Mouse (Mus musculus) lung, embryonic 15.5 days (tissue): ENCODE measurements around the gene Rbm4b. TPM values are rescaled to one million over a fixed set of nuclear protein-coding genes. Genes with fewer than 3 reads are reported as not detected.

Source experiments
- ATAC-seq: fragments of 200-750 bp; cut with Nextera tagmentation; 2 replicates; pipeline ENCODE4 v1.8.0; 2017; ENCODE audit warnings: moderate number of reproducible peaks, borderline replicate concordance; ENCODE audit not compliant: low FRiP score, low TSS enrichment; ENCODE audit errors: extremely low read depth
- H3K27ac ChIP-seq: fragments of 300-500 bp; sonication (generic); 2 replicates; pipeline ENCODE4 v1.5.1; 2015; ENCODE audit warnings: moderate library complexity, mild to moderate bottlenecking, inconsistent platforms
- H3K27me3 ChIP-seq: fragments of 300-500 bp; sonication (generic); 2 replicates; pipeline ENCODE4 v1.6.1; 2015; ENCODE audit warnings: inconsistent platforms
- H3K36me3 ChIP-seq: fragments of 300-500 bp; sonication (generic); 2 replicates; pipeline ENCODE4 v1.6.1; 2015; ENCODE audit warnings: inconsistent platforms
- H3K4me1 ChIP-seq: fragments of 300-500 bp; sonication (generic); 2 replicates; pipeline ENCODE4 v1.6.1; 2015; ENCODE audit warnings: inconsistent platforms
- H3K4me2 ChIP-seq: fragments of 300-500 bp; sonication (generic); 2 replicates; pipeline ENCODE4 v1.6.1; 2015; ENCODE audit warnings: inconsistent platforms, mild to moderate bottlenecking, moderate library complexity
- H3K4me3 ChIP-seq: fragments of 300-500 bp; sonication (generic); 2 replicates; pipeline ENCODE4 v1.5.1; 2015; ENCODE audit warnings: mild to moderate bottlenecking, inconsistent platforms
- H3K9ac ChIP-seq: fragments of 300-500 bp; sonication (generic); 2 replicates; pipeline ENCODE4 v1.6.1; 2015; ENCODE audit warnings: inconsistent platforms
- H3K9me3 ChIP-seq: fragments of 300-500 bp; sonication (generic); 2 replicates; pipeline ENCODE4 v1.6.1; 2016; ENCODE audit warnings: inconsistent platforms
- WGBS: fragments of 180-500 bp; shearing (Covaris S2); methylation state at CpG from one replicate; pipeline ENCODE4 v1.1.7; 2015; 5-methylcytosine and 5-hydroxymethylcytosine counted together
- polyA plus RNA-seq: library from polyadenylated mRNA; unstranded; fragments of >200 nt; fragmentation: Nextera tagmentation; extraction: Ambion mirVana; gene quantifications from 2 replicates; pipeline ENCODE4 v1.2.1, GENCODE M21; 2015

Gene Rbm4b
- polyA plus RNA-seq, 1 experiment from 2014 or later = 62.7 TPM

- ATAC-seq = no peak
- Histone ChIP-seq H3K4me1 (peaks cover 20% of the 10 kb centered on the region), H3K27me3 (no peaks in the 10 kb centered on the region), H3K9ac (no peak overlapping the region), H3K4me3 (0 out of 2 replicates have a peak overlapping the region, but pooled peaks have one; percentile 23), H3K4me2 (peak overlapping the region; percentile 47), H3K36me3 (no peaks in the 10 kb centered on the region), H3K9me3 (no peaks in the 10 kb centered on the region), H3K27ac (0 out of 2 replicates have a peak overlapping the region, but pooled peaks have one; percentile 19)
- WGBS = 69% methylated on average over 15 of the region's 15 CpGs
These were observed 36.2 kb upstream of the Rbm4b start for GRCm38 (mm10) chr19:4720112-4720511.

DNA sequence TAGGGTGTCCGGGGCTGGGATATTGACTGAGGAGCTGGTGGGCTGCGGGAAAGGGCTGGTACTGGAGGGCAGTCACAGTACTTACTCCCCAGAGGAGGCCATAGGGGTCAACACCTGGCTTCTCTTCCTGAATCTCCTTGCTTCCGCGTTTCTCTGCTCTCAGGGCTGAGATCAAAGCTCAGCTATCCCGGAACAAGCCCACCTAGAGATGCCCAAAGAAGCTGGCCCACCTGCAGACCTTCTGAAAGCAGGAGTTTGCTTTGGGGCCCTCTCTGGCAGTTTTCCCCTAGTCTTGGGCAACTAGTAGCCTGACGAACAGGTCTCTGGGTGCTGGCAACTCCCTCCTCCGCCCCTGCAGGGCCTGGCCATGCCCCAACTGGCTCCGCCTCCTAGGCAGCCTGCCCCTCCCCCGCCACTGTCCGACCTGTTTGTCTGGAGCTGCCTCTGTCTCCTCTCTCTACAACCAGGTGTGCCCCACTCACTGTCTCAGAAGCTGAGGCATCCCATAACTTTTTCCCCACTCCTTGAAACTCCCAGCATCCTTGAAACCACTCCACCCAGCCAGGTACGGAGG is 35.5 kb upstream of the Rbm4b start:
- H3K36me3 ChIP-seq = no peaks in the 10 kb centered on the region
- peaks cover 20% of the 10 kb centered on the region for H3K4me1 ChIP-seq
- no peak overlapping the region for H3K9ac ChIP-seq
- ATAC-seq = peak; percentile 17; the same call in 1 of the 2 replicates
- 25% methylated on average over 11 of the region's 11 CpGs for WGBS
- H3K4me2 ChIP-seq = peak overlapping the region; percentile 47
- H3K9me3 ChIP-seq = no peaks in the 10 kb centered on the region
- H3K4me3 ChIP-seq = peak overlapping the region; percentile 23
- peak overlapping the region; percentile 30 for H3K27ac ChIP-seq
- H3K27me3 ChIP-seq = no peaks in the 10 kb centered on the region

GRCm38 (mm10) chr19:4729186-4729585 is 27.1 kb upstream of the Rbm4b start:
- H3K27ac ChIP-seq = no peak overlapping the region
- no peak for ATAC-seq
- H3K36me3 ChIP-seq = no peaks in the 10 kb centered on the region
- H3K4me2 ChIP-seq = no peak overlapping the region
- H3K4me1 ChIP-seq = no peaks in the 10 kb centered on the region
- H3K4me3 ChIP-seq = no peak overlapping the region
- H3K27me3 ChIP-seq = no peaks in the 10 kb centered on the region
- WGBS = 68% methylated on average over 9 of the region's 9 CpGs
- no peaks in the 10 kb centered on the region for H3K9me3 ChIP-seq
- H3K9ac ChIP-seq = no peak overlapping the region

DNA sequence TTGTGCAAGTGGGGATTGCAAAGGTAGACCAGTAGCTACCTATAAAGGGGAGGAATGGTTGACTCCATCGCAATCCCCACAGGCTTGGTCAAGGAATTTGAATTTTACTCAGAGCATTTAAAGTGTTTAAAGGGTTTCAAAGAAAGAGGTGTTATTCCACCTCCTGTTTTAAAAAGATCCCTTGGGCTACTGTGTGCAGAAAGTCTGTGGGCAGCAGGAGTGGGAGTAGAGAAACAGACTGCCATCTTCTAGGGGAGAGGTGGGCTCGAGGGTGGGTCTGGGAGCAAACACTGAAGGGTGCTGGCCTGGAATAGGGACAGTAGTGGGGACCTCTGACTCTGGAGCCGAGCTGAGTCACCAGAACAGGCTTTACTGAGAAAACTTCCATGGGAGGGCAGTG is 23.2 kb upstream of the Rbm4b start:
- ATAC-seq = no peak
- Histone ChIP-seq H3K4me1 (no peaks in the 10 kb centered on the region), H3K9me3 (no peaks in the 10 kb centered on the region), H3K36me3 (no peaks in the 10 kb centered on the region), H3K4me2 (no peak overlapping the region), H3K4me3 (no peak overlapping the region), H3K9ac (no peak overlapping the region), H3K27ac (no peak overlapping the region), H3K27me3 (no peaks in the 10 kb centered on the region)
- WGBS = 86% methylated on average over 3 of the region's 3 CpGs

DNA sequence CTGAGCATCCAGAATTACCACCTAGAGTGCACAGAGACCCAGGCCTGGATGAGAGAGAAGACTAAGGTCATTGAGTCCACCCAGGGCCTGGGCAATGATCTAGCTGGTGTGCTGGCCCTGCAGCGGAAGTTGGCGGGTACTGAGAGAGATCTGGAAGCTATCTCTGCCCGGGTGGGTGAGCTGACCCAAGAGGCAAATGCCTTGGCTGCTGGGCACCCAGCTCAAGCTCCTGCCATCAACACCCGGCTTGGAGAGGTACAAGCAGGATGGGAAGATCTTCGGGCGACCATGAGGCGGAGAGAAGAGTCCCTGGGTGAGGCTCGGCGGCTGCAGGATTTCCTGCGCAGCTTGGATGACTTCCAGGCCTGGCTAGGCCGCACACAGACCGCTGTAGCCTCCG is 18.4 kb upstream of the Rbm4b start:
- Histone ChIP-seq H3K4me1 (no peaks in the 10 kb centered on the region), H3K27me3 (no peaks in the 10 kb centered on the region), H3K9me3 (no peaks in the 10 kb centered on the region), H3K36me3 (no peaks in the 10 kb centered on the region), H3K4me3 (no peak overlapping the region), H3K9ac (no peak overlapping the region), H3K4me2 (no peak overlapping the region), H3K27ac (no peak overlapping the region)
- 72% methylated on average over 13 of the region's 13 CpGs for WGBS
- ATAC-seq = no peak

DNA sequence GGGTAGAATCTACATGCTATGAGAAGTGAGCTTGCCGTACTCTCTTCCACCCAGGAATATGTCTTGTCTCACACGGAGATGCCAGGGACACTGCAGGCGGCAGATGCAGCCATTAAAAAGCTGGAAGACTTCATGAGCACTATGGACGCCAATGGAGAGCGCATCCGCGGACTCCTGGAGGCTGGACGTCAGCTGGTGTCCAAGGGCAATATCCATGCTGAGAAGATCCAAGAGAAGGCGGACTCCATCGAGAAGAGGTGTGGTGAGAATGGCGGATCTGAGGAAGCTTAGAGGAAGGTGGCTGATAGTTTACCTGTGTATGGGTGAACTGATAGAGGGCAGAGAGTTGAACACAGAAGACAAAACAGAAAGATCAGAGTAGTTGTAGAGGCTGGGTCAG is 17.2 kb upstream of the Rbm4b start:
- Histone ChIP-seq H3K27me3 (no peaks in the 10 kb centered on the region), H3K4me1 (no peaks in the 10 kb centered on the region)
- no peak for ATAC-seq

GRCm38 (mm10) chr19:4739762-4740161 is 16.5 kb upstream of the Rbm4b start:
- no peak overlapping the region for H3K27ac ChIP-seq
- H3K9me3 ChIP-seq = no peaks in the 10 kb centered on the region
- no peak overlapping the region for H3K9ac ChIP-seq
- H3K4me3 ChIP-seq = no peak overlapping the region
- no peaks in the 10 kb centered on the region for H3K4me1 ChIP-seq
- H3K4me2 ChIP-seq = no peak overlapping the region
- no peaks in the 10 kb centered on the region for H3K27me3 ChIP-seq
- 89% methylated on average over 5 of the region's 5 CpGs for WGBS
- ATAC-seq = no peak
- H3K36me3 ChIP-seq = no peaks in the 10 kb centered on the region

More for the DNA sequence above, 17.2 kb upstream of the Rbm4b start:
- no peak overlapping the region for H3K4me2 ChIP-seq
- H3K9me3 ChIP-seq = no peaks in the 10 kb centered on the region
- WGBS = 89% methylated on average over 11 of the region's 11 CpGs
- no peak overlapping the region for H3K27ac ChIP-seq
- no peak overlapping the region for H3K9ac ChIP-seq
- H3K4me3 ChIP-seq = no peak overlapping the region
- H3K36me3 ChIP-seq = no peaks in the 10 kb centered on the region

DNA sequence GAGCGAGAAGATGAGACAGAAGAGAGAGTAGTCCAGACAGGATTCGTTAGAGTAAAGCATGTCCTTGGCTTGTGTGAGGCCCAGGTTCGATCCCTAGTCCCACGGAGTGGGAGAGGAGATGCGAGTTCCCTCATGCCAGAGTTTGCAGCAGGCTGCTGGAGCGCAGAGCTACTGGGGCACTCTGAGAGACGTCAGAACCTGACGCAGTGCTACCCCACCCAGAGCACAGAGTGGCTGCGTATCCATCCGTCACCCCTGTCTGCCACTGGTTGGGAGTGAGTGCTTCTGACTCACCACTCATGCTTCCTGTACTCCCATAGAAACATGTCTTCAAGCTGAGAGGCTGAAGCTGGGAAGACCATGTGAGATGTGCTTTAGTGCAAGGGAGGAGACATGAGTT is 14.8 kb upstream of the Rbm4b start:
- H3K9ac ChIP-seq = no peak overlapping the region
- WGBS = 72% methylated on average over 10 of the region's 10 CpGs
- H3K4me3 ChIP-seq = no peak overlapping the region
- H3K4me1 ChIP-seq = 0 out of 2 replicates have a peak, but pooled peaks cover 3% of the 10 kb centered on the region
- H3K36me3 ChIP-seq = no peaks in the 10 kb centered on the region
- H3K4me2 ChIP-seq = no peak overlapping the region
- H3K9me3 ChIP-seq = no peaks in the 10 kb centered on the region
- no peak for ATAC-seq
- no peak overlapping the region for H3K27ac ChIP-seq
- H3K27me3 ChIP-seq = no peaks in the 10 kb centered on the region

DNA sequence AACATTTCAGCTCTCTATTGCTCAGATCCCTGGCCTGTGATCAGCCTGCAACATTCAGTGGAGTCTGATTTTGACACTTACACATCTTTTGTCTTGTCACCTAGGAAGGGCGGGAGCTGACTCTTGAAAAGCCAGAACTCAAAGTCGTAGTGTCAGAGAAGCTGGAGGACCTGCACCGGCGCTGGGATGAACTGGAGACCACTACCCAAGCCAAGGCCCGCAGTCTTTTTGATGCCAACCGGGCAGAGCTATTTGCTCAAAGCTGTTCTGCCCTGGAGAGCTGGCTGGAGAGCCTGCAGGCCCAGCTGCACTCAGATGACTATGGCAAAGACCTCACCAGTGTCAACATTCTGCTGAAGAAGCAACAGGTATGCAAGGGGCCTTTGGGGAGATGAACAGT is 14.1 kb upstream of the Rbm4b start:
- Histone ChIP-seq H3K9ac (no peak overlapping the region), H3K4me3 (no peak overlapping the region), H3K27ac (no peak overlapping the region), H3K9me3 (no peaks in the 10 kb centered on the region), H3K27me3 (no peaks in the 10 kb centered on the region), H3K4me2 (no peak overlapping the region), H3K36me3 (no peaks in the 10 kb centered on the region), H3K4me1 (0 out of 2 replicates have a peak, but pooled peaks cover 3% of the 10 kb centered on the region)
- 80% methylated on average over 6 of the region's 6 CpGs for WGBS
- no peak for ATAC-seq

GRCm38 (mm10) chr19:4743524-4743923 is 12.8 kb upstream of the Rbm4b start:
- WGBS = 42% methylated on average over 5 of the region's 5 CpGs
- Histone ChIP-seq H3K4me1 (0 out of 2 replicates have a peak, but pooled peaks cover 3% of the 10 kb centered on the region), H3K27ac (no peak overlapping the region), H3K27me3 (no peaks in the 10 kb centered on the region), H3K36me3 (no peaks in the 10 kb centered on the region), H3K4me2 (no peak overlapping the region), H3K4me3 (no peak overlapping the region), H3K9ac (no peak overlapping the region), H3K9me3 (no peaks in the 10 kb centered on the region)
- ATAC-seq = no peak

DNA sequence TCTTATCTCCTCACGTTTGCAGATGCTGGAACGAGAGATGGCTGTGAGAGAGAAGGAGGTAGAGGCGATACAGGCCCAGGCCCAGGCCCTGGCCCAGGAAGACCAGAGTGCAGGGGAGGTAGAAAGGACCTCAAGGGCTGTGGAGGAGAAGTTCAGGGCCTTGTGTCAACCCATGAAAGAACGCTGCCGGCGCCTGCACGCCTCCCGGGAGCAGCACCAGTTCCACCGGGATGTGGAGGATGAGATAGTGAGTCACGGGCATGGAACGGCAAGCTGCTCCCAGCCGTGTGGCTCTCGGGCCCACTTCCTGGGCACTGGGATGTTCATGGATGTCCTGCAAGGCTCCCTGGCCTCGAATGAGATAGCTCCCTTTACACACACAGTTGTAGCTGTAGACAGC is 12.3 kb upstream of the Rbm4b start:
- Histone ChIP-seq H3K9me3 (no peaks in the 10 kb centered on the region), H3K27ac (no peak overlapping the region), H3K4me1 (0 out of 2 replicates have a peak, but pooled peaks cover 3% of the 10 kb centered on the region), H3K4me3 (no peak overlapping the region), H3K9ac (no peak overlapping the region), H3K36me3 (no peaks in the 10 kb centered on the region), H3K27me3 (no peaks in the 10 kb centered on the region), H3K4me2 (no peak overlapping the region)
- WGBS = 75% methylated on average over 14 of the region's 14 CpGs
- no peak for ATAC-seq

DNA sequence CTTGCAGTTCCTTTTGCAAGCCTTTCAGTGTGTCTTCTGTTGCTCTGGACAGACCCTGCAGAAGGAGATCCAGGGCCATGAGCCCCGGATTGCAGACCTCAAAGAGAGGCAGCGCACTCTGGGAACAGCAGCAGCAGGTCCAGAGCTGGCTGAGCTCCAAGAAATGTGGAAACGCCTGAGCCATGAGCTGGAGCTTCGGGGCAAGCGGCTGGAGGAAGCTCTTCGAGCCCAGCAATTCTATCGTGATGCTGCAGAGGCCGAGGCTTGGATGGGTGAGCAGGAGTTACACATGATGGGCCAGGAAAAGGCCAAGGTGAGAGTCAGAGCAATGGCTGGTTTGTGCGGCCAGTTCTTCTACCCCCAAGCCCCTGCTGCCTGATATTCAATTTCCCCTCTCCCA is 11.2 kb upstream of the Rbm4b start:
- 41% methylated on average over 9 of the region's 9 CpGs for WGBS
- ATAC-seq = no peak
- Histone ChIP-seq H3K9me3 (no peaks in the 10 kb centered on the region), H3K4me3 (no peak overlapping the region), H3K9ac (no peak overlapping the region), H3K27me3 (no peaks in the 10 kb centered on the region), H3K4me2 (no peak overlapping the region), H3K36me3 (no peaks in the 10 kb centered on the region), H3K27ac (no peak overlapping the region), H3K4me1 (0 out of 2 replicates have a peak, but pooled peaks cover 3% of the 10 kb centered on the region)

DNA sequence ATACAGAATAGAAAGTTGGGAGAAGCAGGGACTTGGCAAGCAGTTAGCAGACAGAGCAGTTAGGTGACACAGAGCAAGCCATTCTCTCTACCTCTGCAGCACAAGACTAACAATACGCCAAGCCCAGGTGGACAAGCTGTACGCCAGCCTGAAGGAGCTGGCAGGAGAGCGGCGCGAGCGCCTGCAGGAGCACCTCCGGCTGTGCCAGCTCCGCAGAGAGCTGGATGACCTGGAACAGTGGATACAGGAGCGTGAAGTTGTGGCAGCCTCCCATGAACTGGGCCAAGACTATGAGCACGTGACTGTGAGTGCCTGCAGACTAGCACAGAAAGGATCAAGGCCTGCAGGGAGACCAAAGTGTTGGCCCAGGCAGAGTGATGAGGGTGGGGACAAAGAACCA is 10.6 kb upstream of the Rbm4b start:
- 92% methylated on average over 10 of the region's 10 CpGs for whole genome bisulfite sequencing
- Histone ChIP-seq H3K27me3 (no peaks in the 10 kb centered on the region), H3K4me1 (0 out of 2 replicates have a peak, but pooled peaks cover 3% of the 10 kb centered on the region), H3K9ac (no peak overlapping the region), H3K9me3 (no peaks in the 10 kb centered on the region), H3K4me3 (no peak overlapping the region), H3K27ac (no peak overlapping the region), H3K4me2 (no peak overlapping the region), H3K36me3 (no peaks in the 10 kb centered on the region)
- no peak for ATAC-seq
